Mouse (Mus musculus): ENCODE measurements around the gene Ncbp3. TPM values are rescaled to one million over a fixed set of nuclear protein-coding genes. Genes with fewer than 3 reads are reported as not detected.

Ncbp3 gene
- 5.2 and 5.8 TPM in 2 replicates for polyA plus RNA-seq (2015; fragmentation: Nextera tagmentation; extraction: Ambion mirVana)

DNA sequence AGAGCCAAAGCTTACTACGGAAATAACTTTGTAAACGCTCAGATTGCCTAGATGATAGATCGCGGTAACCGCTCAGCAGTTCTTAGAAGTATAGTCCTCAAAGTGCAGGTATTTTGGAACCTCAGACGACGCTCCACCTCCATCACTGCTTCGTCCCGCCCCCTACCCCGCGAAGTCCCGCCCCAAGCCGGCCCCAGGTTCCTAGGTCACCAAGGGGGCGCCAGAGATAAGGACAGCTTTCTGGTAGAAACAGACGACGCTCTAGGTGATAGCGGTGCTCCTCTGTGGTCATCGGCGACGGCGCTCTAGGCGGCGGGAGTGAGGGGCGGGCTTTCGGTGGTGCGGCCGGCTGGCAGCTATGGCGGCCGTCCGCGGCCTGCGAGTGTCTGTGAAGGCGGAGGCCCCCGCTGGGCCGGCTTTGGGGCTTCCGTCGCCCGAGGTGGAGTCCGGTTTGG is at the start of gene Ncbp3:
TSS of gene Ncbp3 (plus strand) at position 242 of the 455 bp plus-strand sequence.

DNA sequence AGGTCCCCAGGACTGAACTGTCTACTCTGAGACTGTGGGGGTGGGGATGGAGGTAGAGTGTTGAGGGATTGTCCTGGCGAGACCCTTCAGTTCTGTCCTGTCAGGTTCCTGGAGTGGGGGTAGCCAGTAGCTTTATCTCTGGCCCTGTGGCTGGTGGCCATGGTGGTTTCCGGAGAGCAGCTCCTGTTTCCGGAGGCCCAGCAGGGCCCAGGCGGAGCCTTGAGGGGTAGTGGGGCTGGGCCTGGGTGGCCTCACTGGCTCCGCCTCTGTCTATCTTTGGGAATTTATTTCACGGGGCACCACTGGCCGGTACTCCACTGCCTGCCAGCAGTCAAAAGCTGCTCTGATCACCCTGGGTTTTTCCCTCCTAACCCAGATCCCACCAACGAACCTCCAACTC is 48.8 kb upstream of the Ncbp3 start, which contains the start of gene P2rx1:
TSS of gene P2rx1 (plus strand) at position 333 of the 400 bp plus-strand sequence.

DNA sequence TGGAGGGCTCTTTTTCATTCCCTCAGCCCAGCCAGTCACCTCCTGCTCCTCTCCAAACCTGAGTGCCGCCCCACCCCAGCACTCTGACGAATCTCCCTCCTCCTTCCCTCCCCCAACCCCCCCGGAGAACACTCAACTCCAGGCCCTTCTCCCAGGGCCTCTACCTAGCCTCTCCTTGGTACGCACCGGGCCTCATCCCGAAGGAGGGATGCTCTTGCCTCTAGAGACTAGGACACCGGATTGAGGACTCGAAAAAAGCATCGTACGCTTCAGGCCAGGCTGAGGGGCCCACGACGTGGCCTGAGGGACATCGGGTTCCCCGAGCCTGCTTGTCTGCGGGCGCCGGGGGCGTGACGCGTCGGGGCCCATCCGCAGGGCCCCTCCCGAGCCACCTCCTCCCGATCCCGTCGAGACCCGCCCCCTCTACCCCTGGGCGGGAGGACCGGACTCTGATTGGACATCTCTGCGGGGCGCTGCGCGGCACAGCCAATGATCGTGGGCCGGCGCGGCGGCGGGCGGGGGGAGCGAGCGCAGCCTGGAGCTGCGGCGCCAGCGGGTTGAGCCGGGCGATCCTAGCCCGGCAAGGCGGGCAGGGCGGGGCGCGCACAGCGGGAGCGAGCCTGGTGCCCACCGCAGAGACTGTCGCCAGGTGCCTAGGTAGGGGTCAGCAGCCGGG is 29.0 kb upstream of the Ncbp3 start, which contains the start of gene Camkk1:
TSS of gene Camkk1 (plus strand) at position 538 of the 676 bp plus-strand sequence.

DNA sequence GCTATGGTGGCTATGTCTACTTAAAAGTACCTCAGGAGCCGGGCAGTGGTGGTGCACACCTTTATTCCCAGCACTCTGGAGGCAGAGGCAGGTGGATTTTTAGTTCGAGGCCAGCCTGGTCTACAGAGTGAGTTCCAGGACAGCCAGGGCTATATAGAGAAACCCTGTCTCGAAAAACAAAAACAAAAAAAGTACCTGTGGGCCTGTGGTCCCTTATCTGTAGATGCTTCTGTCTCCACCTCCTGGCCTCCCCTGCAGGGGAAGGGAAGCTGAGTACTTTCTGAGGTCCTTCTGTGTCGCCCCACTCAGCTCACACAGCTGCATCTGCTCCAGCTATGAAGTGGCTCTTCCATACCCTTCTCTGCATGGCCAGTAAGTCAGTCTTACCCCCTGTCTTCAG is 42.7 kb downstream of the Ncbp3 start, which contains the start of gene Itgae:
TSS of gene Itgae (plus strand) at position 301 of the 400 bp plus-strand sequence.

DNA sequence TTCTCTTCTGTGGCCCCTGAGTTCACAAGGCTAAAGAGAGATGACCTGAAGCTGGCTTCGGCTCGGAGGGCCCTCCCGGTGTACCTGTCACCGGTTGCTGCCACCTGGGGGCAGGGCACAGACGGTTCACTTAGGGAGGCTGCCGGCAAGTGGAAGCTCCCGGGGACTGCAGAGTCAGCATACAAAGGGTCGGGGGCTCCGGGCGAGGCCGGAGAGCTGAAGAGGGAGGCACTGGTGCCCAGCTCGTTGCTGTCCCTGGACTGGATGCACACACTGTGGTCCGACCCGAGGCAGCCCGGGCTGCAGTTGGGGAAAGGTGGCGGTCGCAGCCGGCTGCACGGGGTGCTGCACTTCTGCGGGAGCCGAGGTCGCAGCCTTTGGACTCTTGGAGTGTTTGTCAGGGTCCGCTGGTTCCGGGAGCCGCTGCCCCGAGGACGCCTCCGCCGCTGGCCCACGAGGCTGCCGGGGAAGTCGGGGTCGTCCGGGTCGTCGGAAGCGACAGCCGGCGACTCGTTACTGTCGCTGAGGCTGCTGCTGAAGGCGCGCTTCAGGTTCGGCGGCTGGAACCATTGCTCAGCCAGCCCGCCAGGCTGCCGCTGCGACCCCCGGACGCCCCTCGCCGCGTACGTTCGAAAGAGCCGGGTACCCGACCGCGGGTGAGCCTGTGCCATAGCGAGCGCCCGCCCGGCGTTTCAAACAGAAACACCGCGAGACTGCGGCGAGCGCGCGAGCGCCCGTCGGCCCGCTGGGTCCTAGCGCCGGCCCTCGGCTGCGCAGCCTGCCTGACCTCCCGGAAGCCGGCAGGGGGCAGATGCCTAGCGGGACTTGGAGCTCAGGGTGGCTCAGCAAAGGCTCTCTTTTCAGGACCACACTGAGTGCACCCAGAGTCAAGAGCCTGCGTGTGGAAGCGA is 90.3 kb downstream of the Ncbp3 start, which contains the start of gene Haspin:
TSS of gene Haspin (minus strand) at position 704 of the 911 bp plus-strand sequence.

Other genes starting within 250 kb of the Ncbp3 start
- gene Atp2a3, start 86.6 kb upstream of the Ncbp3 start, polyA plus RNA-seq (2015; fragmentation: Nextera tagmentation; extraction: Ambion mirVana): 5.6 and 6.0 TPM in 2 replicates
- 3.2 and 4.6 TPM in 2 replicates for gene P2rx1, start 48.7 kb upstream of the Ncbp3 start, polyA plus RNA-seq (2015; fragmentation: Nextera tagmentation; extraction: Ambion mirVana)
- gene Camkk1, start 28.8 kb upstream of the Ncbp3 start, polyA plus RNA-seq (2015; fragmentation: Nextera tagmentation; extraction: Ambion mirVana): 3.0 and 3.9 TPM in 2 replicates
- 0.15 and 0.18 TPM in 2 replicates for gene Itgae, start 42.8 kb downstream of the Ncbp3 start, polyA plus RNA-seq (2015; fragmentation: Nextera tagmentation; extraction: Ambion mirVana)
- 2.4 and 2.9 TPM in 2 replicates for gene Haspin, start 90.5 kb downstream of the Ncbp3 start, polyA plus RNA-seq (2015; fragmentation: Nextera tagmentation; extraction: Ambion mirVana)
- 7.3 and 8.1 TPM in 2 replicates for gene P2rx5, start 112.6 kb downstream of the Ncbp3 start, polyA plus RNA-seq (2015; fragmentation: Nextera tagmentation; extraction: Ambion mirVana)
- gene Emc6, start 129.3 kb downstream of the Ncbp3 start, polyA plus RNA-seq (2015; fragmentation: Nextera tagmentation; extraction: Ambion mirVana): 175 and 184 TPM in 2 replicates
- gene Tax1bp3, start 129.3 kb downstream of the Ncbp3 start, polyA plus RNA-seq (2015; fragmentation: Nextera tagmentation; extraction: Ambion mirVana): 104 and 115 TPM in 2 replicates
- 10.9 and 11.1 TPM in 2 replicates for gene Ctns, start 151.3 kb downstream of the Ncbp3 start, polyA plus RNA-seq (2015; fragmentation: Nextera tagmentation; extraction: Ambion mirVana)
- 1.8 and 2.6 TPM in 2 replicates for gene Shpk, start 151.7 kb downstream of the Ncbp3 start, polyA plus RNA-seq (2015; fragmentation: Nextera tagmentation; extraction: Ambion mirVana)
- 0.12 and 0.26 TPM in 2 replicates for gene Trpv1, start 186.5 kb downstream of the Ncbp3 start, polyA plus RNA-seq (2015; fragmentation: Nextera tagmentation; extraction: Ambion mirVana)
- gene Trpv3, start 219.6 kb downstream of the Ncbp3 start, polyA plus RNA-seq (2015; fragmentation: Nextera tagmentation; extraction: Ambion mirVana): 0.03 and 0.07 TPM in 2 replicates

All from skeletal muscle tissue, postnatal 0 days (tissue).